Mouse (Mus musculus): Measurements from ENCODE around the gene Musk.

GRCm38 (mm10) chr4:58269961-58270360, 15.8 kb upstream of the Musk start:
- TF ChIP-seq USF1 (IDR thresholded peaks at IDR 0.05; ENCODE audit: low read depth, low read length) = peak; percentile 59
- TF ChIP-seq ZMIZ1 (IDR thresholded peaks at IDR 0.05; ENCODE audit: low read depth, low read length) = no peak
- TF ChIP-seq TCF12 (IDR thresholded peaks at IDR 0.05; ENCODE audit: low read depth, low read length) = no peak
- TF ChIP-seq RCOR1 (IDR thresholded peaks at IDR 0.05; ENCODE audit: low read depth, low read length) = no peak
- no peak for TF ChIP-seq POLR2A (IDR thresholded peaks at IDR 0.05; ENCODE audit: control insufficient read depth in 1 of 2, insufficient read depth in 1 of 2, low read depth in 1 of 2, low read length in 2 of 2, poor library complexity in 1 of 2)
- TF ChIP-seq CTCF (IDR thresholded peaks at IDR 0.05 in 2 of 3, conservative IDR thresholded peaks at IDR 0.05 in 1 of 3; ENCODE audit: control insufficient read depth in 1 of 3, insufficient read depth in 1 of 3, low read depth in 2 of 3, low read length in 3 of 3, poor library complexity in 1 of 3, severe bottlenecking in 1 of 3) = no peak
